Mouse (Mus musculus) liver, embryonic 11.5 days (tissue): Measurements from ENCODE around the gene Pknox1. TPM values are rescaled to one million over a fixed set of nuclear protein-coding genes. Genes with fewer than 3 reads are reported as not detected.
A peak's percentile ranks its signal among the peaks of the same experiment; 100 is the strongest.

Experiments
- ATAC-seq: fragments of 200-750 bp; cut with Nextera tagmentation; replicated peaks from 2 replicates; pipeline ENCODE4 v1.8.0; 2017; ENCODE audit warnings: moderate number of reproducible peaks, mild to moderate bottlenecking, moderate TSS enrichment, moderate library complexity; ENCODE audit not compliant: low FRiP score
- DNase-seq: peaks from one replicate; pipeline ENCODE4 v3.0.0-alpha.2; 2017; ENCODE audit warnings: low spot score
- H3K27ac ChIP-seq: fragments of 300-500 bp; sonication (generic); 2 replicates; pipeline ENCODE4 v1.5.1; 2014; ENCODE audit warnings: mild to moderate bottlenecking, low read depth, low read length, control low read depth
- H3K27me3 ChIP-seq: fragments of 300-500 bp; sonication (generic); replicated peaks from 2 replicates; pipeline ENCODE4 v1.6.1; 2014; ENCODE audit warnings: low read length, mixed read lengths; ENCODE audit not compliant: control insufficient read depth, insufficient read depth
- H3K36me3 ChIP-seq: fragments of 300-500 bp; sonication (generic); 2 replicates; pipeline ENCODE4 v1.6.1; 2014; ENCODE audit warnings: mild to moderate bottlenecking, low read length, moderate library complexity, mixed read lengths; ENCODE audit not compliant: control insufficient read depth, insufficient read depth
- H3K4me1 ChIP-seq: fragments of 300-500 bp; sonication (generic); replicated peaks from 2 replicates; pipeline ENCODE4 v1.6.1; 2014; ENCODE audit warnings: low read length, mixed read lengths; ENCODE audit not compliant: control insufficient read depth, insufficient read depth
- H3K4me2 ChIP-seq: fragments of 300-500 bp; sonication (generic); 2 replicates; pipeline ENCODE4 v1.6.1; 2014; ENCODE audit warnings: mild to moderate bottlenecking, control low read depth, moderate library complexity
- H3K4me3 ChIP-seq: fragments of 300-500 bp; sonication (generic); 2 replicates; pipeline ENCODE4 v1.5.1; 2014; ENCODE audit warnings: low read depth, low read length, control low read depth
- H3K9ac ChIP-seq: fragments of 300-500 bp; sonication (generic); 2 replicates; pipeline ENCODE4 v1.6.1; 2014; ENCODE audit warnings: low read depth, low read length, control low read depth
- H3K9me3 ChIP-seq: fragments of 300-500 bp; sonication (generic); 2 replicates; pipeline ENCODE4 v1.6.1; 2016; ENCODE audit warnings: low read length, inconsistent platforms, mixed read lengths; ENCODE audit not compliant: control insufficient read depth
- WGBS: fragments of 180-500 bp; shearing (Covaris S2); extraction: QIAGEN DNeasy Blood & Tissue Kit; methylation state at CpG from one replicate; pipeline ENCODE4 v1.1.7; 2014; 5-methylcytosine and 5-hydroxymethylcytosine counted together
- polyA plus RNA-seq: library from polyadenylated mRNA; unstranded; fragments of >200 nt; fragmentation: Nextera tagmentation; extraction: Ambion mirVana; gene quantifications from 2 replicates; pipeline ENCODE4 v1.2.1, GENCODE M21; 2014

Pknox1 gene
- polyA plus RNA-seq, 1 experiment from 2014 or later = 25.8 TPM

DNA sequence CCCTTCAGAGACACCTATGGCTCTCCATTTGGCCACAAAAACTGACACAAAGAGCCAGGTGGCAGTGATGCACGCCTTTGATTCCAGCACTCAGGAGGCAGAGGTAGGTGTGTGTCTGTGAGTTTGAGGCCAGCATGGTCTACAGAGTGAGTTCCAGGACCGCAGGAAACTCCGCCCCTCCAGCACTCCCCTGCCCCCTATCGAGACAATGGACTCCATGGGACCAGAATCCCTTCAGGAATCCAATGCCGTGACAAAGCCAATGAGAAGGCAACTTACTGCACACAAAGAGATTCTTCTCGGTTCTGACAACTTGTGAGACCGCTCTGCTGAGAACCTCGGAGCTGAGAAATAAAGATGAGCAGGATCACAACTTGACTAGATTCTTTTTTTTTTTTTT is 77.8 kb downstream of the Pknox1 start:
- ATAC-seq = no peak
- 53% methylated on average over 8 of the region's 8 CpGs for WGBS

DNA sequence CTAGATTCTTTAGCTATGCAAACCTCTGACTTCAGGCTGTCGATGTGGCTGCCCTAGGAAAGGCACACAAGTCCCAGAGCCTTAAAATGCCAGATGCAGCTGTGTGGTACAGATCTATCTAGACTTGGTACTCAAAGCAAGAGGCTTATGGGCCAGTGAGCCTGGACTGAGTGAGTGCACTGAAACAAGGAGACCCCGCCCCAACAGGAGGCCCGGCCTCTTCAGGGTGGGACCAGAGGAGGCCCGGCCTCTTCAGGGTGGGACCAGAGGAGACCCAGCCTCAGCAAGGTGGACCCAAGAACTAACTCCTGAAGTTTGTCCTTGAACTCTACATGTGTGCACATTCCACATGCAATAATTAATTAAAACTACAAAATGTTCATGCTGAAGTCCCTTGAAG is 78.4 kb downstream of the Pknox1 start:
- Histone ChIP-seq H3K4me3 (no peak overlapping the region), H3K4me2 (no peak overlapping the region), H3K36me3 (peaks cover 15% of the 10 kb centered on the region), H3K9ac (no peak overlapping the region), H3K27me3 (no peaks in the 10 kb centered on the region), H3K4me1 (no peaks in the 10 kb centered on the region), H3K9me3 (no peaks in the 10 kb centered on the region), H3K27ac (no peak overlapping the region)
- DNase-seq (no peak), ATAC-seq (no peak)
- 68% methylated on average over 4 of the region's 4 CpGs for WGBS

More for the DNA sequence above, 77.8 kb downstream of the Pknox1 start:
- Histone ChIP-seq H3K9me3 (no peaks in the 10 kb centered on the region), H3K4me3 (no peak overlapping the region), H3K4me2 (no peak overlapping the region), H3K27ac (no peak overlapping the region), H3K36me3 (peaks cover 10% of the 10 kb centered on the region), H3K4me1 (no peaks in the 10 kb centered on the region), H3K9ac (no peak overlapping the region), H3K27me3 (no peaks in the 10 kb centered on the region; the same call in 1 of the 2 replicates)
- no peak for DNase-seq

DNA sequence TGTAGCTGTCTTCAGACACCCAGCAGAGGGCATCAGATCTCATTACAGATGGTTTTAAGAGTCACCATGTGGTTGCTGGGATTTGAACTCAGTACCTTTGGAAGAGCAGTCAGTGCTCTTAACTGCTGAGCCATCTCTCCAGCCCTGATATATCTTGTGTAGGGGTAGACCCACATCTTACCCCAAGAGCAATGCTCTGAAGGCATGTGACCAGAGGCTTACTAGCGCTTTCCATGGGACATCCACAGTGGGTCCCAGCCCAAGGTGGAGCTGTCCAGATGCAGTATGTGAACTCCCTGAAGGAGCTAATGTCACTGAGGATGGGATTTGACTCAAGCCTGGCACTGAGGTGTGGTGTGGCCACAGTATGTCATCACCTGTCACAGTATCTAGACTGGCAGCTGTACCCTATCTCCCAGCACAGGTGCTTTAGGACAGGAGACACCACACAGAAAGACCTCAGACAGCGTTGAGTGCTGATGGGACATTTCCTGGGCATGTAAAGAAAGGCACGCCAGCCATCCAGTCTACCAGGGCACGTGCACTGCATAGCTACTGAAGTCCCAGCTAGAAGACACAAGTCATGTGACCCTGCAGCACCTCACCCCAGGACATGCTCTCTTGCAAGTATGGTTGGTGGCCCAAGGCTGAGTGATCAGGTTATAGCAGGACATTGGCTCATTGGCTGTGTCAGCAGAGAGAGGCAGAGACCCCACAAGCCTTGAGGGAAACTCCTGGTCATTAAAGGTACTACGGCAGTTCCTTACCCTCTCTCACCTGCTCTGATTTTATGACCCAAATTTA is 81.9 kb downstream of the Pknox1 start:
- WGBS = 92% methylated on average over 5 of the region's 5 CpGs
- no peak overlapping the region for H3K4me2 ChIP-seq
- H3K9ac ChIP-seq = no peak overlapping the region
- H3K27me3 ChIP-seq = no peaks in the 10 kb centered on the region
- no peak overlapping the region for H3K4me3 ChIP-seq
- no peaks in the 10 kb centered on the region for H3K9me3 ChIP-seq
- H3K36me3 ChIP-seq = peaks cover 48% of the 10 kb centered on the region
- ATAC-seq (peak; percentile 35), DNase-seq (no peak)
- H3K4me1 ChIP-seq = no peaks in the 10 kb centered on the region
- H3K27ac ChIP-seq = no peak overlapping the region

DNA sequence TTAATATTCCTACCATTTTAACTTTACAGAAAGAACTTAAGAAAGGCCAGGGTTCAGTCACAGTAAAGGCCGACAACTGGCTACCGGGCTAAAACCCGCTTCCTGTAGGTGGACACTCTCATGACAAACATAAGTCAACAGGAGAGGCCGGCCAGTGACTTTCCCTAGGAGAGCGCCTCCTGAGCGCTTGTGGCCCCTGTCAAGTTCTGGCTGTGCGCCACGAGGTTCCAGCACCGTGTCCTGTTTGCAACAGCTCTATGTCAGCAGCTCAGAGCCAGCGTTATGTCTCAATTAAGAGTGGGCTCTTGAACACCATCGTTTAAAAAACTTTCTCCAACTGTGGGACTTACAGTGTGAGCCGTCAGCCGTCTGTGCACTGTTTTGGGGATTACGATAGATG is 87.6 kb downstream of the Pknox1 start:
- WGBS = 92% methylated on average over 14 of the region's 14 CpGs
- no peak overlapping the region for H3K27ac ChIP-seq
- peaks cover 82% of the 10 kb centered on the region for H3K36me3 ChIP-seq
- H3K9ac ChIP-seq = no peak overlapping the region
- no peak overlapping the region for H3K4me3 ChIP-seq
- peaks cover 6% of the 10 kb centered on the region for H3K4me1 ChIP-seq
- ATAC-seq (no peak), DNase-seq (no peak)
- no peak overlapping the region for H3K4me2 ChIP-seq
- H3K27me3 ChIP-seq = no peaks in the 10 kb centered on the region
- no peaks in the 10 kb centered on the region for H3K9me3 ChIP-seq

DNA sequence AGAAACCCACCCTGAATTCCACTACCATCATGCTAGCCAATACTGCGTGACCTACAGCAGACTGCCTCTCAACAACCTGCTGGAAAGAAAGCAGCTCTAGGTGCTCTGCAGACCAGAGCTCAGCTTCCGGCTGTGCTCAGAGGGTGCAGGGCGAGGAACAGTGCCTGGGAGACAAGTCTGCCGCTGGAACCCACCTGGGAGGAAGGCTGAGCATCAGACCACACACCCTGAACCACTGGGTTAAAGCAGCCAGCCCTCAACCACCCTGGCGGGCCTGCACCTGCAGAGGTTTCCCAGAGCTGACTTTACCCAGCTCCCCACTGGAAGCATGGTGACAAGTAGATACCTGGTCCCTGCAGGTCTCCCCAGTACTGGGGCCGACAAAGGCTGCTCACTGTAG is 88.7 kb downstream of the Pknox1 start:
- no peaks in the 10 kb centered on the region for H3K27me3 ChIP-seq
- no peak for ATAC-seq
- no peak for DNase-seq
- H3K27ac ChIP-seq = no peak overlapping the region
- H3K9me3 ChIP-seq = no peaks in the 10 kb centered on the region
- no peak overlapping the region for H3K9ac ChIP-seq
- no peak overlapping the region for H3K4me3 ChIP-seq
- peaks cover 10% of the 10 kb centered on the region for H3K4me1 ChIP-seq
- WGBS = 90% methylated on average over 6 of the region's 6 CpGs
- H3K4me2 ChIP-seq = no peak overlapping the region
- H3K36me3 ChIP-seq = peaks cover 72% of the 10 kb centered on the region

DNA sequence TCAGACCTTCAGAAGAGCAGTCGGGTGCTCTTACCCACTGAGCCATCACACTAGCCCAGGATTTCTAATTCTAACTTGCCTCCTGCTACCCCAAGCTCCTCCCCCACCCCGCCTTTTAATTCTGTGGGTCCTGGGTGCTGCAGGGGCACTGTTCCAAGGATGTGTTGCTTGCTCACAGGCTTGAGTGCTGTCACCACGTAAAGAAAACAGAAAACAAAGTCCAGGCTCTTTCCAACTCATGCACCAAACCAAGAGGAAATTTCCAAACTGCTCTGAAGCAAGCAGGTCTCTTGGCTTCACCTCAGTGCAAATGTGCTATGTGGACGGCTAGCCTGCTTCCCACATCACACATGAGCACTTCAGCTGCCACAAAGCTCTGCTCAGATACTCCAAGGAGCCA is 90.8 kb downstream of the Pknox1 start:
- Histone ChIP-seq H3K27me3 (no peaks in the 10 kb centered on the region), H3K36me3 (peaks cover 53% of the 10 kb centered on the region), H3K27ac (no peak overlapping the region), H3K9me3 (no peaks in the 10 kb centered on the region), H3K4me2 (no peak overlapping the region), H3K4me1 (peaks cover 15% of the 10 kb centered on the region), H3K4me3 (no peak overlapping the region), H3K9ac (no peak overlapping the region)
- DNase-seq (no peak), ATAC-seq (no peak)
- WGBS = 77% methylated on average over 4 of the region's 4 CpGs

DNA sequence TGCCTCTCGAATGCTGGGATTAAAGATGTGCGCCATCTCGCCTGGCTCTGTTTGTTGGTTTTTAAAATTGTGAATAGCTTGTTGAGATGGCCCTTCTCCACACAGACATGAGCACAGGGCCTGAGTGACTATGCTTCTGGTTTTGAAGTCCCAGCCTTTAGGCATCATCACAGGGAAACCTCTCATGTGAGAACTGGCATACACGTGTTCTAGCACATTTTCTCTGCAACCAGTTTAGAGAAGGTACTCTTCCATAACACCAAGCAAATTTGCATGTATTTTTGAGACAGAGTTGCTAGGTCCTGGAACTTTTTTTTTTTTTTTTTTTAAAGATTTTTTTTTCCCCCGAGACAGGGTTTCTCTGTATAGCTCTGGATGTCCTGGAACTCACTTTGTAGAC is 92.1 kb downstream of the Pknox1 start:
- peaks cover 15% of the 10 kb centered on the region for H3K4me1 ChIP-seq
- whole genome bisulfite sequencing = 91% methylated on average over 5 of the region's 5 CpGs
- no peak overlapping the region for H3K9ac ChIP-seq
- H3K4me3 ChIP-seq = peak overlapping the region; percentile 98; the same call in 1 of the 2 replicates
- peak overlapping the region; percentile 90 for H3K4me2 ChIP-seq
- H3K27me3 ChIP-seq = no peaks in the 10 kb centered on the region
- no peaks in the 10 kb centered on the region for H3K9me3 ChIP-seq
- peaks cover 40% of the 10 kb centered on the region for H3K36me3 ChIP-seq
- no peak for DNase-seq
- ATAC-seq = no peak
- H3K27ac ChIP-seq = no peak overlapping the region
